Mouse (Mus musculus) heart, postnatal 0 days (tissue): ENCODE measurements around the gene Tm7sf2.

Experiments used
- CTCF ChIP-seq: IDR thresholded peaks from 2 replicates; pipeline ENCODE4 v1.5.1; 2016; ENCODE audit warnings: antibody characterized with exemption, control low read depth, low read depth
- EP300 ChIP-seq: IDR thresholded peaks from 2 replicates; pipeline ENCODE4 v1.6.1; 2016; ENCODE audit warnings: antibody characterized with exemption, low read depth

- no peak for TF ChIP-seq CTCF
- no peak for TF ChIP-seq EP300
Measured at GRCm38 (mm10) chr19:6113116-6113515, 44.9 kb upstream of the Tm7sf2 start.
